Mouse (Mus musculus): ENCODE results near the gene Srrt.

Gene Srrt

DNA sequence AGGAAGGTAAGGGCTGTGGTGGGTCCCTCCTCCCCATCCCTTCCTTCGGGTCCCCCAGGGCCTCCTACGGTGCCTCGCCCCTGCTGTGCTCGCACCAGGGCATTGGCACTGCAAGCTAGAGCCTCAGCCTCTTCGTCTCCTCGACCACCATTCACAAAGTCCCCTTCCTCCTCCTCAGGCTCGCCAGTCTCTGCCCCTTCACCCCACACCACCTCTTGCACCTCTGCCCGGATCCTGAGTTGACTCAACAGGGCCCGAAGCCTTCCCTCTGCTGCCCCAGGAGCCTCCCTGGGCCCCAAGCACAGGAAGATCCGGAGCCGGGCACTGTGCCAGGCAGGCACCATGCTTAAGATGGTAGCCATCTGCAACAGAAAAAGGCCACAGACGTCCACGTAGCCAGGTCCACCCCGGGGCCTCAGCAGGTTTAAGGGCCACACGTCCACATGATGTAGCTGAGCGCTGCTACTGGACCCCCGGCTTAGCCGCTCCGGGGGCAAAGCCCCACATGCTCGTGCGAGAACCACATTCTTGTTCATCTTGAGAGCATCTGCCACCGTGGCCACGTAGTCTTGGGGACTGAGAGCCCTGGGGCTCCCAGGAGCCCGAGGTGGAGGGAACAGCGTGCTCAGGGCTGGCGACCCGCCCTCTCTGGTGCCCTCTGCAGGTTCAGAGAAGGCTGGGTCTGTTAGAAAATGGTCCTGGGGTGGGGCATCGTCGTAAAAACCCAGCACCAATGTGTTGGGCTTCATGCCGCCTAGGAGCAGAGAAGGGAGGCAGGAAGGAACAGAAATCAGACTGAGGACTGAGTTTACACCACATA is 7.8 kb upstream of the Srrt start:
- no peak for TF ChIP-seq GATA4 (IDR thresholded peaks at IDR 0.05; ENCODE audit: insufficient replicate concordance, low read length)

DNA sequence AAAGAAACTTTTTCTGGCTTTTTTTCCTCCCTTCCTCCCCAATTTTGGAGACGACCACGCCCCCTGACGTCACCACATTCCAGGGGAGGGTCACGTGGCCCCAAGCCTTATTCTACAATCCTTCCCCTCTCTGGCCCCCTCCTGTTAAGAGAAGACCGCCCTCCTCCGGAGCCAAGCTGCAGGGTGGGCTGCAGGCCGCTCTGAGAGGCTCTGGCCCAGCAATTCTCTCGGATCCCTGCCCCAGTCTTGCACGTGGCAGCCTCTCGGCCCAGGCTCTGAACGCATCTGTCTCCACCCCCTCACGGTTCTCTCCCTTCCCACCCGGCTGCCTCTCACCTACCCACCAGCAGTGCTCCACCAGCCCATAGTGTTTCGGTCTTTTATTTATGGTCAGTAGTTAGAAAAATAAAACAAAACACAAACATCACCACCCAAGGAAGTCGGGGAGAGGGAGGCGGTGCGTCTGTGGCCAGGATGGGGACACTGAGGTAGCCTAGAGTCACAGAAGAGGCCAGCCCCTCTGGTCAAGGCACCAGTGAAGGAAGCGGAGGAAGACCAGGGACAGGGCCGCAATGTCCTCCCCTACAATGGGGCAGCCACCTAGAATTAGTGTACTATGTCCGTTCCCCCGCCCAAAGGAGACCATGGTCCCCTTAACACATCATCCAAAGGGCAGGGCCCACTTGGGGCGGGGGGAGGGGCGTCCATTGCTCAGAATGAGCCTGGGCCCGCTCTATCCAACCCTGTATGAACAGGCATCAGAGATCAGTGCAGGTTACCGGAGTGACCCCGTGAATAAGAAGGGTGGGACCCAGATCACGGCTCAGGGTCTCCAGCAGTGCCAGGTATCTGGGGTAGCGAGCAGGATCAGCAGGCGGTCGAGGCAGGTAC is 7.0 kb upstream of the Srrt start, which contains the start of gene Trip6:
Gene Trip6 (minus strand): TSS at position 212 of the 891 bp plus-strand sequence.
- no peak for TF ChIP-seq GATA4 (IDR thresholded peaks at IDR 0.05; ENCODE audit: insufficient replicate concordance, low read length)

DNA sequence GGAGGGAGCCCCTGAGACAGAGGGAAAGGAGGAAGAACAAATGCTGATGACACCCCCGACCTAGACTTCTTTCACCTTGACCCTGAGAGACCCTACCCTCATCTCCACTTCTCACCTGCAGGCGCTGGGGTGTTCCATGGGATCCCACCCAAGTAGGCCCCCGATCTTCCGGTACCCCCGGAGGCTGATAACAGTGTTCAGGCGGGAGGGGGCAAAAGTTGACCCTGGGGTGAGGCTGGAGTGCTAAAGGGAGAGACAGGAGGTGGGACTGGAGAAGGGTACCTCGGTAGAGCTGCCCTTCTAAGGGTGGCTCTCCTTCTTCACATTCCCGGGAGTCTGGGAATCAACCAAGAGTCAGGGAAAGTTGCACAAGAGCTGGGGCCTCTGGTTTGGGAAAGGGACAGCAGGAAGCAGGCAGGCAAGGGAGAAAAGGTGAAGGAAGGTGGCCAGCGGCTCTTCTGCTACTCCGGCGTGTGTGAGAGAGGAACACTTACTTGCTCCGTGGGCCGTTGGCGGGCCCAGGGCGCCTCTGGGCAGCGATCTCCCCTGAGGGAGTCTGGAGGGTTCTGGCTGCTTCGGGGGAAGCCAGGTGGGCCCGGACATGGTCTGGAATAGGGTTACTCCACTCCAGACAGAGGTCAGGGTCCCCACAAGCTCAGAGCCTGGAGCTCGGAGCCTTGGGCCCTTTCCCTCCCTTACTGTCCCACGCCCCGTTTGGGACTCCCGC is 6.2 kb upstream of the Srrt start:
- no peak for TF ChIP-seq GATA4 (IDR thresholded peaks at IDR 0.05; ENCODE audit: insufficient replicate concordance, low read length)

DNA sequence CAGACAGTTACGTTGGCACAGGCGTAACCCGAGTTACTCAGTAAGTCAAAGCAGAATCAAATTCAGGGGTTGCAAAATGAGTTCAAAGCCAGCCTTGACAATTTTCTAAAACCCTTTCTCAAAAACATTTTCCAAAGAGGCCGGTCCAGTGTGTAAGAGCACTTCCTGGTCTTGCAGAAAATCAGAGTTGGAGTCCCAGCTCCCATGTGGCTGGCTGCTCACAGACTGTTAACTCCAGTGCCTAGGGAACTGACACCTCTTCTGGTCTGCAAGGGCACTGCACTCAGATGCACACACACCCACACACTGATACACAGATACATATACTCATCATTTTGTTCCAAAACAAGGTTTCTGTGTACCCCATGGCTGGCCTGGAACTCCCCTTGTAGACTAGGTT is 882 bp upstream of the Srrt start:
- TF ChIP-seq GATA4 (IDR thresholded peaks at IDR 0.05; ENCODE audit: insufficient replicate concordance, low read length), result no peak

DNA sequence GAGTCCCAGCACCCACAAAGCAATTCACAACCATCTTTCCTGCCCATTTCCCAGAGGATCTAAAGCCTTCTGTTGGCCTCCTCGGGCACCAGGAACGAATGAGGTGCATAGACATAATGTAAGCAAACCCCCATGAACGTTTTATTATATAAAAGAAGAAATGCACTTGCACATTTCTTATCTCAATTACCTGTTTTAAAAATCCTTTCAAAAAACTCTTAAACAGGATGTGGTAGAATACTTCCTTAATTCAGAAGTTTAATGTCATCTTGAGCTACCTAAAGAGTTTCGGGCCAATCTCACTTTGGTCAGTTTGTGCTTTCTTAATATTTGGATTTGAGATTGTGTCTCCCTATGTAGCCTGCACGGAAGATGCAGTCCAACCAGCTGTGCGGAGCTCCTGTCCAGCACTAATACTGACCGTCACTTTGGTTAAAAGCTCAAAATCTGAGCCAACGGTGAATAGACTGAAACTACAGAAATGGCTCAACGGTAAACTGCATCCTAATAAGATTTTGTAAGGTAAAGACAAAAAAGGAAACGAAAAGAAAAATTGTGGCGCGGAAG is 952 bp downstream of the Srrt start:
- no peak for TF ChIP-seq GATA4 (IDR thresholded peaks at IDR 0.05; ENCODE audit: insufficient replicate concordance, low read length)

DNA sequence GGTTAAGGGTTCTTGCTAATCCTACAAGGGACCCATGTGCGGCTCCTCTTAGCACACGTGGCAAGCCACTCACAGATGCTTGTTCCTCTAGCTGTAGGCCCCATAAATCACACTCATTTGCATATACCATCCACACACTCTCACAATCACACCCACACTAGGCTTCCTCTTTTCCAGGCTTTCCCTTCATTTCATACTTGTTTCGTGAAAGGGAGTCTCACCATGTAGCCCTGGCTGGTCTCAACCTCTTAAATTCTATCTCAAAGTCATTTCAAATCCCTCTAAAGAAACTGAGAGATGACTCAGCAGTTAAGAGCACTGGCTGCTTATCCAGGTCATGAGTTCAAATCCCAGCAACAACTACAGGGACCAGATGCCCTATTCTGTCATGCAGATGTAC is 1.7 kb downstream of the Srrt start:
- no peak for TF ChIP-seq GATA4 (IDR thresholded peaks at IDR 0.05; ENCODE audit: insufficient replicate concordance, low read length)

DNA sequence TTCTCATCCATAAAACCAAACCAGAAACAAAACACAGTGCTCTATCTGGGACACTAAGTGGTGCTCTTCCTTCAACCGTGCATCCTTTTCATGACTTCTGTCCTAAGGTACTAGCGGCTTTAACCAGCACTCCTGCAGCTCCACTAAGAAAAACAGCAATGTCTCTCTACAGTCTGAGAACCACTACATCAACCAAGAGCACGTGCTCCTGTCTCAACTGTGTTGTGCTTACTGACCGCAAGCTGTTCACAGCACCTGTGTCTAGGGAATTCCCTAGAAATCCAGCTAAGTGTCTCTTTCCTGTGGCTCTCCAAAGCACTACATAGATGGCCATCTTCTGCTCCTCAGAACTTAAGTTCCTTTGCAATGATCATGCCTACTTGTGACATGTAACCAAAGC is 2.7 kb downstream of the Srrt start:
- no peak for TF ChIP-seq GATA4 (IDR thresholded peaks at IDR 0.05; ENCODE audit: insufficient replicate concordance, low read length)

DNA sequence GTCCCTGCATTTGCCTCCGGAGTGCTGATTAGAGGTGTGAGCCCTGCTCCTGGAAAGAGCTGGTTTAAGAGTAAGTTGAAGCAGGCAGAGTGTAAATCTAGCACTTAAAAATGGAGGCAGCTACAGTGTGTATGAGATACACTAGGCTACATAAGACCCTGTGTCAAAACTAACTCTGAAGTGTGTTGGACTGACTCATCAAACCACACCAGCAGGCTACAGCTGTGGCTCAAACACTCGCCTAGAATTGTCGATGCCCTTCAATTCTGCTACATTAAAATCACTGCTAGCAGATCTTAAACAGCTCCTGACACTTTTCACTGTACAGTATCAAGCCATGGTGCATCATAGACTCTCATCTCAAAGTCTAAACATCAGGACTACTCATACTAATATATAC is 3.3 kb downstream of the Srrt start:
- no peak for TF ChIP-seq GATA4 (IDR thresholded peaks at IDR 0.05; ENCODE audit: insufficient replicate concordance, low read length)

DNA sequence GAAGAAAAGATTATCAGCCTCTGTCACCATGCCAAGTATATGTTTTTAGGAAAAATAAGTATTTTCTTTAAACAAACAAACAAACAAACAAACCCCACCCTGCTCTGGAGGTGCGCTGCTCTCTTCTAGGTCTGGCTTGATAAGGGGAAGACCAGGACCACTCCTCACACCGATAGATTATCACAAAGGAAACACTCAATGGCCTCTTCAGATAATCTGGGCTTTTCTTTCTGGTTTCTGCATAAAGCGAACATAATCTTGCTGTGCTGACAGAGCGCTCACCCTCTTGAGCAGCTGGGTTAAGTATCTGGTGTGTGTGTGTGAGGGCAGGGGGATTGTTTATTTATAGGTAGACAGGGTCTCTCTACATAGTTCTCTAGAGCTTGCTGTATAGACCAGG is 3.9 kb downstream of the Srrt start:
- no peak for TF ChIP-seq GATA4 (IDR thresholded peaks at IDR 0.05; ENCODE audit: insufficient replicate concordance, low read length)

DNA sequence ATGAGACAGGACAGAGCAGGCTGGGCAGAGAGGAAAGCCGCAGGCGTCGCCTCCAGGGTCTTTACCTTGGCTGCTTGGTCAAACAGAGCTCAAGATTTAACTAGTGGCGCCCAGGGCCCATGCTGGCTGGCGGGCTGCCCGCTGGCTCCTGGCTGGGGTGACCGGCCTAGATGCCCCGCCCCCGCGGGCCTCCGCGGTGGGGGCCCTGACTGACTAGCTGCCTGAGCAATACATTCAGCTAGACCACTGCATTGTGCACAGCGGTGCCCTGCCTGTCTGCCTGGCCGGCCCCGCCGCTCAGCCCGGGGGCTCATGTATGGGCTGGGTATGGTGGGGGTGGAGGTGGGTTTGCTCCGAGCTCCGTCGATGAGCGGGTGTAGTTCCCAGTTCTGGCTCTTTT is 6.2 kb downstream of the Srrt start:
- TF ChIP-seq GATA4 (IDR thresholded peaks at IDR 0.05; ENCODE audit: insufficient replicate concordance, low read length), result no peak

DNA sequence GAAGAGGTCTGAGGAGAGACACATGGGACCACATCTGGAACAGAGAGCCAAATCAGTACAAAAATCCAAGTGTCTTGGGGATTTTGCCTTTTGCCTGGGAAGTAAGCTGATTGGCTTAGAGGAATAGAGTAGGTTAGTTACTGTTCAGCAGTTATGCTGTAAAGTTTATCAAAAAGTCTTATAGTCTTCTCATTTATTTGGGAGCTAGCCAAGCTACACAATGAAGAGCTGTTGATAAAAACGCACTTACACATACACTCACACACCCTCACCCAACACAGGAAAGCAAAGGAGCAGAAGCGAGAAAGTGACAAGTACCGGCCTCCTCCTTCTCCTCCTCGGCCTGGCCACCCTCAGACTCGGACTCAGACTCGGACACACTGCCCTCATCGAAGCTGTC is 8.2 kb downstream of the Srrt start:
- no peak for TF ChIP-seq GATA4 (IDR thresholded peaks at IDR 0.05; ENCODE audit: insufficient replicate concordance, low read length)

DNA sequence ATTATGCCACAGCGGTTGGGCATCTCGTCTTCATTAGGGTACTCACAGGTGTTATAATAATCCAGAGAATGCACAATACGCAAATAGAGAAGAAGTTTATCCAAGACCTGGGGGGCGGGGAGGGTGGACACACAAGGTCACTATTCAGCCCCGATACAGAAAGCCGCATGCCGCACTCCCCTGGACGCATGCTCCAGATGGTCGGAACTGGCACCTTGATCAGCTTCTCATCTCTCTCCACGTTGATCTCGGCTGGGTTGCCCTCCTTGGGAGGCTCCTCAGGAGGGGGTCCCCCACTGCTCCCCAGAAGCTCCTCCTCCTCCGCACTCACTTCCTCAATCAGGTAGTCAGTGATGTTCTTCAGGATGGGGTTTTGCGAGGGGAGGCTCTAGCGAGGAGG is 10.3 kb downstream of the Srrt start:
- no peak for TF ChIP-seq GATA4 (IDR thresholded peaks at IDR 0.05; ENCODE audit: insufficient replicate concordance, low read length)

DNA sequence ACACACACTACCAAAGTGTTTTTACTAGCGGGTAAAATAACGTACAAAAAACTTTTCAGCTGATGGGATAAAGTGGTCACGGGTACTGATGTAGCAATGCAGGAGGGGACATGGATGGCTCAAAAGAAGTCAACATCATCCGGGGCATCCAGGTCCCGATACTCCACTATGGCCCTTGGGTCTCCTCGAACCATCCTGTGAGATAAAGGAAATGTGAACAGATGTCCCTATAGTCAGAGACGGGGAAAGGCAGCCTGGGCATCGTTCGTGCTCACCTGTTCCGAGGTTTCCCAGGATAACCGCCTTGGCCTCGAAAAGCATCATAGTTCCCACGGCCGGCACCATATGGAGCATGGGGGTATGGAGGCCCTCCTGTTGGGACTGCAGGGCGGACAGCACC is 11.8 kb downstream of the Srrt start:
- TF ChIP-seq GATA4 (IDR thresholded peaks at IDR 0.05; ENCODE audit: insufficient replicate concordance, low read length), result no peak

DNA sequence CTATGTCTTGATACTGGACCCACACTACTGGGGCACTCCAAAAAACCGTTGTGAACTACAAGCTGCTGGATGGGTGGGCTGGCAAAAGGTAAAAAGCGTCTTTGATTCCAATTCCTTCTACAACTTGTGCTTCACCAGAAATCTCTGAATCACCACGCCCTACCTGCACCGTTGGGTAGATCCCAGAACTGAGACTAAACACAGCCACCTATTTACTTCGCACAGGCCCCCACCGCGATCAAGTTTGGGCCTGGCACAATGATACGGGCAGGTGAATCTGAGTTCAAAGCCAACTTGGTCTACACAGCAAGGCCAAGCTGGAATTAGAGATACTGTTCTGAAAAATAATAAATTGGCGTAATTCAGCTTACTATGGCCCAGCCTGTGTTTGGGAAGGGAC is 12.2 kb downstream of the Srrt start:
- TF ChIP-seq GATA4 (IDR thresholded peaks at IDR 0.05; ENCODE audit: insufficient replicate concordance, low read length), result no peak

DNA sequence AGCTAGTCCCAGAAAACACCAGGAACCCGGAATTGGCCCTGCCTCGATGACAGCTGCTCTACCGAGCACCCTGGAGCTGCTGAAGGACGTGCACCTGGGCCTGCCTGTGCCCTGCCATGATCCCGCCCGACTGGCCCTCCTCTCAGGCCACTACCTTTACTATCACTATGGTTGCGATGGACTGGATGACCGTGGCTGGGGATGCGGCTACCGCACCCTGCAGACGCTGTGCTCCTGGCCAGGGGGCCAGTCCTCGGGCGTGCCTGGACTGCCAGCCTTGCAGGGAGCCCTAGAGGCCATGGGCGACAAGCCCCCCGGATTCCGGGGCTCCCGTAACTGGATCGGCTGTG is 12.8 kb downstream of the Srrt start:
- TF ChIP-seq GATA4 (IDR thresholded peaks at IDR 0.05; ENCODE audit: insufficient replicate concordance, low read length), result no peak
